Mouse (Mus musculus) left cerebral cortex, adult 18-20 months (tissue): ENCODE measurements around the gene Dhfr. TPM values are rescaled to one million over a fixed set of nuclear protein-coding genes. Genes with fewer than 3 reads are reported as not detected.

ENCODE experiments used
- DNase-seq, 2 experiments: peaks; one replicate each; pipeline ENCODE4 v3.0.0; 2021 to 2022; ENCODE audit warnings: low spot score in 2 of 2, mixed read lengths in 1 of 2
- long read RNA-seq, 2 experiments: library from polyadenylated mRNA; stranded (forward); transcript quantifications; one replicate each; pipeline ENCODE4 v2.0.0; 2021
- total RNA-seq, 2 experiments: library from RNA; stranded (reverse); gene quantifications; 2 replicates each; pipeline ENCODE4 v1.2.3; 2021

Gene Dhfr
- total RNA-seq: 1 to 10 TPM; 1.3 to 1.5 TPM
- long read RNA-seq, experiment 1, full-length matches to known transcripts: 3 of 3 reads
- long read RNA-seq, experiment 1, partial matches to known transcripts: 0 of 3 reads
- long read RNA-seq, experiment 1, other reads (novel, unspliced or antisense): 0 of 3 reads
- long read RNA-seq, experiment 2, full-length matches to known transcripts: 7 of 10 reads
- long read RNA-seq, experiment 2, partial matches to known transcripts: 3 of 10 reads
- long read RNA-seq, experiment 2, other reads (novel, unspliced or antisense): 0 of 10 reads

DNA sequence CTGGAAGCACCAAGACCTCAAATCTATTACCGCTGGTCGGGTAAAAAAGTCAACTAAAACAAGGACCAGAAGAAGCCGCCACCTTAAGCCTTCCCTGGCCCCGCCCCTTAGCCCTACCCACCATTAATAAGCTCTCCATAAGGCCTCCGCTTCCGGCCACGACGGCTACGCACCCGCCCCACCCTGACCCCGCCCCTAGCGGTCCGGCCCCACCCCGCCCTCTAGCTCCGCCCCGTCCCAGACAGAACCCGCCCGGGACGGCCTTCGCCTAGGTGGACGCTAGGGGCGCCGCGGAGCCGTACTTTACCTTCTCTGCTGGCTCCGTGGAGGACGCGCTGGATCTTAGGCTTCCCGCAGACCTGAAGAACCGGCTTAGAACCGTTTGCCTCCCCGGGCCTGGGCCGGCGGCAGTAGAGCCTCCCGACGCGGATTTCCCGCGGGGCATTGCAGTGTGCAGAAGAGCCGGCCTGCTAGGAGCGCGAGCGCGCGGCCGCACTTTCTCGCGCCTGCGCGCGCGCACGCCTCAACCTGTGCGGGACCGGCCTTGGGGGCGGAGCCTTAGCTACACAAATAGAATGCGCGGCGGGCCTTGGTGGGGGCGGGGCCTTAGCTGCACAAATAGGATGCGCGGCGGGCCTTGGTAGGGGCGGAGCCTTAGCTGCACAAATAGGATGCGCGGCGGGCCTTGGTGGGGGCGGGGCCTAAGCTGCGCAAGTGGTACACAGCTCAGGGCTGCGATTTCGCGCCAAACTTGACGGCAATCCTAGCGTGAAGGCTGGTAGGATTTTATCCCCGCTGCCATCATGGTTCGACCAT is at the start of gene Dhfr, which contains the start of gene Msh3:
Gene Dhfr, plus strand, starts transcription at position 271 of the 816 bp plus-strand sequence.
Gene Msh3, minus strand, starts transcription at position 548 of the 816 bp plus-strand sequence.
- DNase-seq: peak; percentile 95 to 96

DNA sequence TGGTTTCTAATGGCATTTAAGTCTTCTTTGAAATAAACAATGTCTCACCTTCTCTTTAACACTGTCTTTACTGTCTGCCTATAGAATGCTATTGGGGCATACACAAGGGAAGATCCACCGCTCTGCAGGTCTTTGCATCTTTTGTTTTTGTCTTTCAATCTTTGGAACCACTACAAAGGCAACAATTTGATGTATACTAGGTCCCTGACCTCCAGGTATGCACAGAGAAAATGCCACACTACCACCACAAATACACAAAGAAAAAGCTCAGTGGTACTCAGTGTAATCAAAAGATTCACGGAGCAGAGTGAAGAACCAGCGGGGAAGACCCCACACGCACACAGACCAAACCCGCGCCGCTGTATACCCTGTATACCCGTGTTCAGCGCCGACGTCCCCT is 48.8 kb upstream of the Dhfr start, which contains the start of gene Gm20379:
Gene Gm20379, plus strand, starts transcription at position 301 of the 400 bp plus-strand sequence.
- DNase-seq: no peak

DNA sequence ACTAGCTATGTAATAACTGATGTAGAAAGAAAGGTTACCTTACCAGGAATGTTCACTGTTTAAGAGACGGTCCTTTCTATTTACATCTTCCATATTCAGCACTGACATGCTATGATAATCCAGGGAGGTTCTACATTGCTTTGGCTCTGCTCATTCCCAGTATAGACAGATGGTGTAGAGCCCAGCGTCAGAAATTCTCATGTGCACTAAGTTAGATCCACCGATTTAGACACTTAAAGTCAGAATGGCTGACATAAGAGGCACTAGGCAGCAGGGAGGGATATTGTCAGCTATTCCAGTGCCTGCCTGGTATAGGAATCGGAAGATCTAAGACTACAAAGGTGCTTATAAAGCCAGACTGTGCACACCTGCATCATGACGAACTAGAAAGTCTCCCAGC is 39.9 kb upstream of the Dhfr start:
- DNase-seq: no peak

DNA sequence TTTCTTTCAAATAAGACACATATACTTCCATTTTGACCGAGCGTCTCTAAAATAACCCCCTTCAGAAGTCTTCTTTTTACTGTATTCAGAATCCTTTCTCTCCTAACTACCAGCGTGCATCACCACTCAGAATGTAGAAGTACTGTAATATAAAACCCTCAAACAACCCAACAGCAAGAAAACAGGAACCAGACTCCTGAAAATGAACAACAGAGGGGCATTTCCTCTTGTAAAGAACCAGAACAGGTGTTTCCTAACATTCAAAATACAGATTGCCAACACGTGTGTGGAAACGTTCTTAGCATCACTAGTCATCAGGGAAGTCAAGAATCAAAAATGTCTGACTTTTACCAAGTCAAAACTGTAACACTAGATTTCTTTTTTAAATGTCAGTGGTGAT is 33.8 kb upstream of the Dhfr start:
- DNase-seq: no peak

DNA sequence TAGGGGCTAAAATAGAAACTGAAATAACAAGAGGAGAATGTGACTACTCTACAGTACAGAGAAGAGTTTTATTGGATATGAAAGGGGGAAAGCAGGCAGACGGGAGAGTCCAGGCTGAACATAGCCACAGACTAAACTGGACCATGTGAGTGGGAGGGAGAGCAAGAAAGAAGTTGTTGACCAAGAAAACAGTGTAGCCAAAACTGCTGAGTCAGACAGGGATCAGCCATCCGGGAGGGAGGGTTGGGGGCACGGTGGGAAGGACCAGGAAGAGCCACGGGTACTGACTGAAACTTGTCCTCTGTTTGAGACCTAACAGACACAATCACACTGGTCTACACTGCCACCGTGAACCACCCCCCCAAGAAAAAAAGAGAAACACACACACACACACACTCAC is 28.5 kb upstream of the Dhfr start:
- DNase-seq: no peak

DNA sequence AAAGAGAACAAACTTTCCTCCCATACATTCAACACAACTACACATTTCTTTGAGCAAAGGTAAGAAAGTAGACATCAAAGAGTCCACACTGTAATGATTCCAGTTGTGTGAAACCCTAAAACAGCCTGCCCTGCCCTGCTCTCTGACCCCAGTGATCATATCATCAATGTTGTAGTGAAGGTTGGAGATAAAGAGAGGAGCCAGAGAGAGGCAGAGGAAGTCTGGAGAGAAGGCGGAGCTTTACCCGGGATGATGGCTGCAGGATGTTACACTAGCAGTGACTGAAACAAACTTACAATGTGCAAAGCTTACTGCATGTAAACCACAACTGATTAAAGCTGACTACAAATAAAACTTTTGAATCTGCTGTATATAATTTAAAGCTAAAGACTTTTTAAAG is 26.5 kb upstream of the Dhfr start:
- DNase-seq: no peak

DNA sequence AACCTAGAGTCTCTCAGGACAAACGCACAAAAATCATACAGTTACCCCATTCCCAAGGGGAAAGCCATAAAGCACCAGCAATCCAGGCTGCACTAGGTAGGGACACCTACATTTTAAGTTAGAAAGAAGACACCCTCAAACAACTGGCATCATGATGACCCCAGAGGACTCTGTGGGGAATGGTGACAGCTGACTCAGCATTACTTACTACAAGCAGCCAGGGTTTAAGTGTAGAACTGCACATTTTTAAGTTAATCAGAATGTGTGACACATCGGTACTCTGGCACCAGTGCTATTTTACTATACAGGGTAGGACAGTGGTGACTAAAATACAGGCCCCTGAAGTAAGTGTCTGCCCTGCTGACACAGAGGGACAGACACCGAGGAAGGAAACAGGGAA is 23.9 kb upstream of the Dhfr start:
- DNase-seq: no peak

DNA sequence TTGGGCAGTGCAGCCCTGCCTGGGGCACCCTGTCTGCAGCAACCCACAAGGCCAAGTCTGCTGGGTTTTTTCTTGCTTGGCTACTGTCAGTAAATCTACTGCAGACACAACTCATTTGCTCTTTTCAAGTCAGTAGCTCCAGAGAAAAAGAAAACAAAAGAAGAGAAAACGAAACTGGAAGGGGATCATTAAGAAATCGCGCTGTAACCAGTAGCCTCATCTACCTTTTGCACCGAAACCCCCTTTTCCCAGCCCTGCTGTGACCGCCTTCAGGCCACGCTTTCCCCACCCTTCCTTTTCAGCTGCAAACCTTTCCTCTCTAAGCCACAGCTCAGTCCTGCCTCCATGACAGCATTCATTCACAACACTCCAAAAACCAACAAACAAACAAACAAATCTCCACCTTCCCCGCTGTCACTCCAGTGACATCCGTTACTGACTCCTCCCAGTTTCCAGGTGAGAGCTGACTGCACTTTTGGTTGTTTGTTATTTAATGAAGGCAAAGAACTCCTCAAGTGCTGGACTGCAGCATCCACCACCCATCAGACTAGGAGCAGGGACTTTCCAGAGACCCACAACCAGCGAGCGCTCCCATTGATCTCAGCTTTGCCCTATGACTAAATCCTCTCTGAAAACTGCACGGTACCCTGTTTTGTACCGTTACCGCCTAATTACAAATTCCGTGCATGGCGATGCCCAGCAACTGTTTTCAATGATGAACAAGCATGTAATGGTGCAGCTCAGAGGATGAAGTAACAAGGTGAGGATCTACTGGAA is 22.2 kb upstream of the Dhfr start:
- no peak for DNase-seq

DNA sequence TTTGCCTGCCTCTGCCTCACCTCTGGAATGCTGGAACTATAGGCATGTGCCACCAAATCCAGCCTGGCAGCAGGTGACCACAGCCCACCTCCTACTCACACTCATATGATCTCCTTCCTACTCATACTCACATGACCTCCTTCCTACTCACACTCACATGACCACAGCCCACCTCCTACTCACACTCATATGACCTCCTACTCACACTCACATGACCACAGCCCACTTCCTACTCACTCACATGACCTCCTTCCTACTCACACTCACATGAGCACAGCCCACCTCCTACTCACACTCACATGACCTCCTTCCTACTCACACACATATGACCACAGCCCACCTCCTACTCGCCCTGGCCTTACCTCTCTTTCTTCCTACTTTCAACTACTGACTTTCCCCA is 17.7 kb upstream of the Dhfr start:
- no peak for DNase-seq

DNA sequence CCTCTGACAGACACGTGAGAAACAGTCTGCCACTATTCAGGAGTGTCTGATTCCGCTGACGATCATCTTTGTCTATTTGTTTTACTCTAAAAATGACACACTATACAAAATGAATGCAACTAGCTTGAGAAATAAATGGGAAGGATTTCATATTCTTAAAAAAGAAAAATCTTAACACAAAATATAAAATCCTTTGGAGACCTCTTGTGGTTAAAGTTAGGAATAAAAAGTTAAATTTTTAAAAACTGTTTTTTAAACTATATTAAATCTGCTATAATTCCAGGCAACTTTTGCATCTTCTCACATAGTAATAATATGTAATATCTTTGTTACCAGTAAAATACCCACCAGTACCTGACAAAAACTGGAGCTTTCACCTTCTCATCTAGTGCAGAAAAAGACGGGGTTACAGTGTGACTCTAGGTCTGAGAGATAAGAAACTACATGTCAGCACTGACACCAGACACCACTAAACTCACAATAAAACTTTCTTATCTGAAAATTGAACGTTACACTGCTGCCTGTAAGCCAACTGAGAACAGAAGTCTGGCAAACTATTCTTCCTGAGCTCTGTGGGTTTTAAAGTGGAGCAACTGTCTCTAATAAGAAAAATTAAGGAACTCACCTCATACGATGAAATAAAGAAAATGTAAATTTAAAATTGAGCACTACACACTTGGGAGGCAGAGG is 16.6 kb upstream of the Dhfr start:
- no peak for DNase-seq

DNA sequence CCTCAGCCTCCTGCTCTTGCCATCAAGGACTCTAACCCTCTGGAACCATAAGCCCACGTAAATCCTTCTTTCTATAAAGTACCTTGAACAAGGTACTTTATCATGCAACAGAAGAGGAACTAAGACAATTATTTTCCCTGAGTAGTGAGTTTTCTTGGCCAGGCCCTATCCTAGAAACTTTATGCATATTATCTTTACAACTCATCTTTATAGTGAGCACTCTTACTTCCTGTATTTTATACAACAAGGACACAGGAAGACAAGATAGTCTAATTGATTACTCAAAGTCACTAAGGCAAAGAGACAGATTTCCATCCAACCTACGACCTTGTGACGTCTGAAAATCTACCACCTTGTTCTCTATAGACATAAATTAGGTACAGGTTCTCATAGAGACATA is 14.7 kb upstream of the Dhfr start:
- DNase-seq: no peak

DNA sequence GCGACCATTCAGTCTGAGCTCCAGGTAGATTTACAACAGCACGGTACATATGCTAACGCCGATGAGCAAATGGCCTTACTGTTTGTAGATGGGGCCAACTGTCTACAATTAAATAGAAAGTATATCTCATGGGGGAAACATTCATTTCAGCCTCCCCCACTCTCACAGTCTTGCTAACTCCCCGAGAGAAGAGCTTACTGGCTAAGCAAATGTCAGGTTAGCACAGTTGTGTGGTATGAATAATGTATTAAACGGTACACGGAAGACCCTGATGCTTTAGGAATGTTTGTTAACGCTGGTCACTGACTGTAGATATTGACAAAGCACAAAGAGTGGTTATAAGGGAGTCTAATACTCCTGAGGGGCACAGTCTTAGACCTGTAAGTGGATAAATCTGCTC is 10.5 kb upstream of the Dhfr start:
- no peak for DNase-seq

DNA sequence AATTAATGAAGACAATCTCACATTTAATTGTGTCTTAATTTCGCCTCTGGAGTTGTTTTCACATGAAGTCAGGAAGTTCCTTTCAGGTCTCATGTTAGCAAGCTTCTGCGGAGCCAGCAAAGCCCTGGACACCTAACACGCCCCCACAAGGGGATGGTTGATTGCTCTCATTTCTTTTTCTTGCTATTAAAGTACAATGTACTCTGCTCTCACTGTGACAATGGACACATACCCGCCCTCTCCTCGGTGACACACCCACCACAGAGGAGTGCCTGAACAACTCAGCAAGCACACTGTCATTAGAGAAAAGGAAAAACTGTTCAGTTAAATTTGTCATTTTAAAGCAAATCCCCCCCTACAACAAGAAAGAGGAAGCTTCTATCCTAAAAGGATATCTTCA is 8.2 kb upstream of the Dhfr start:
- no peak for DNase-seq

DNA sequence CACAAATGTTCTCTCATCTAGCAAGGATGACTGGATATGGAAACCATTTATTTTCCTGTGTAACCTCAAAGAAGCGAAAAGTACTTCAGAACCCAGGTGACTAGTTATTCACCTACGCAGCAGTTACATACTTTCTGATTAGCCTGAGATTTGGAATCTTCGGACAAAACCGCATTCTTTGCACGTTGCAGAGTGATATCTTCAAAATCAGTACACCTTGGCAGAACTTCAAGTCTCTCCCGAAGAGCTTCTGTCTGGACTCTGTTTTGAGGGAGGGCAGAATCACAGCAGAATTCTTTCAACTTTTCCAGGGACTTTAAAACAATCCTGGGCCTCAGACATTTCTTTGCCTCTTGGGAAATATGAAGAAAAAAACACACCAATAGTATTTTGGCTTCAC is 3.4 kb upstream of the Dhfr start:
- no peak for DNase-seq

DNA sequence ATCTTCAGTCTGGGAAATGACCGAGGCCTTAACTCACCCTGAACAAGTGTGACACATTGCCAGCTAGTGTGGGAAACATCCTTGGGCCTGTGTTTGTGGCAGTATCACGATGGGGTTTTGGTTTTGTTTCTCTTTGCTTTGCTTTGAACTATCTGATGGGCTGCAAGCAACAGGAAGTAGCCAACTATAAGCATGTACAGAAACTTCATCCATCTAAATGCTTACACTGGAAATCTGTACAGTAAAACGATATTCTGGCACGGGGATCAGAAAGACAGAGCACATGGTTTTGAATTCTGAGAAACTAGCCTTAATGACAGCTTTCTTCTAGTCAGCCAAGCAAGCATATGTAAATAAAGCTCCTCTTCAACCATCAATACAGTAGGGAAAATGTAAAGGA is 570 bp upstream of the Dhfr start:
- DNase-seq: no peak

DNA sequence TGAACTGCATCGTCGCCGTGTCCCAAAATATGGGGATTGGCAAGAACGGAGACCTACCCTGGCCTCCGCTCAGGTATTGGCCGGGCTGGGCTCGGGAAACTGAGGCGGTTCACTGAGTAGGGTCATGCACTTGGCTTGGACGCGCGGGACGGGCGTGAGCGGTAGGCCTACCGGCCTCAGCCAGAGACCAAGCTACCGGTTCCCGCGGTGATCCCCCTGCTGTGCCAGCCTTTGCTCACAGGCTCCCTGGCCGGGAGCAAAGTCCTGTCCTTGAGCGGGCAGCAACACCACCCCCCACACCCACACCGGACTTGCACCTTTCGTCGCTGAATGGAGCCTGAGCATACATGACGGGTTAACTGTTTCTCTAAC is 732 bp downstream of the Dhfr start:
- DNase-seq: no peak

DNA sequence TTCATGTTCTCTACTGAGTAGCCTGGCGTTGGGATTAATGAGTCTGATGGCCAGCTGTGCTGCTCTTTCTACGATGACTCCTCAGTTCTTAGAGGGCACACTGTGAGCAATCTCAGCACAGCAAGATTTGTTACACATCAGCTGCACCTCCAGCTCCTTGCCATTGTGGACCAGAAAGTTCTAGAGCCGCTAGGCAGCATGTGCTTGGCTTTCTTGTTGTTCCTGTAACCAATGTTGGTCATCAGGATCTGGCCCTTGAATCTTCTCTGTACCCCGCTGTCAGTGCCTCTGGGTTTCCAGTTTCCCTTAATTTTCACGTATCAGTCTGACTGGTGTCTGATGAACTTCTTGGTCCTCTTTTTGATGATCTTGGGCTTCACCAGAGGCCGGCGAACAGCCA is 1.9 kb downstream of the Dhfr start:
- no peak for DNase-seq

DNA sequence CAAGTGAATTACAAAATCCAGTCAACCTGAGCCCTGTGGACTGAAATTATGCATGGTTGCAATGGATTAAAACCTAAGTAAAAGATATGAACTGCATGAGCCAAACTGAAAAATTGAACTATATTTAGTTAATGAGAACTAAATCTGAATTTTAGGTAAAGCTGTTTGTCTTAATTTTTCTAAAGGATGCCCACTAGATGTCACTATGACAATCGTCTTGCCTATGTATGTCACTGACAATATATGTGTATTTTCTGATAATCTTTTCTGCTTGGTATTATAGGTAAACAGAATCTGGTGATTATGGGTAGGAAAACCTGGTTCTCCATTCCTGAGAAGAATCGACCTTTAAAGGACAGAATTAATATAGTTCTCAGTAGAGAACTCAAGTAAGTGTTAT is 3.1 kb downstream of the Dhfr start:
- no peak for DNase-seq

DNA sequence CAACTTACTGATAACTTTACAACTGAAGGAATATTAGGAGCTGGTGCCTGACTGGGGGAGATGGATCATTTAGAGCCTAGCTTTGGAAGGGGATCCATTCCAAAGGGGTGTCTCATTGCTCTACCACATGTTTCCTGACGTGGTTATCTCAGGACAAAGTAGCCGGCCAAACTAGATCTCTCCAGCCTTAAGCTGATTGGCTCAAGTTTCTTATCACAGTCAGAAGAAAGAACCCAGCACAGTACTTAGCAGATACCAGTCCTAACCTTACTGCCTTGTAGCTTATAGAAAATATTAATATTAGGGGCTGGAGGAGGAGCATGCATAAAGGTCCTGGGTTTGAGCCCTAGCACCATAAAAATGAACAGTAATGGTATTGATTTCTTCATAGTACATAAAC is 7.1 kb downstream of the Dhfr start:
- DNase-seq: no peak

DNA sequence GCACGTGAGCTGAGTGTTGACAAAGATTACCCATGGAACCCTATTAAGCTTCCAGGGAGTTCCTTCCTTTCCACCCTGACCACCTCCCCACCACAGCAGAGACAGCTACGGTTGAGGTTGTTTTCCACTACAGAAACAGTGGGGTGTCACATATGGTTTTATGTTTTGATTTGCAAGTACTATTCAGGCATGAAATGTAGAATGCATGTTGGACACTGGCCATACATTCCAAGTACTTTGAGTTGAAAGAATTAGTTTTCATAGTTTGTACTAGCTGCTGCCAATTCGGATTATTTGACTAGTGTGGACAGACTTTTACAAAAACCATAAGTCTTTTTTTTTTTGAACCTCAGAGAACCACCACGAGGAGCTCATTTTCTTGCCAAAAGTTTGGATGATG is 10.8 kb downstream of the Dhfr start:
- no peak for DNase-seq

DNA sequence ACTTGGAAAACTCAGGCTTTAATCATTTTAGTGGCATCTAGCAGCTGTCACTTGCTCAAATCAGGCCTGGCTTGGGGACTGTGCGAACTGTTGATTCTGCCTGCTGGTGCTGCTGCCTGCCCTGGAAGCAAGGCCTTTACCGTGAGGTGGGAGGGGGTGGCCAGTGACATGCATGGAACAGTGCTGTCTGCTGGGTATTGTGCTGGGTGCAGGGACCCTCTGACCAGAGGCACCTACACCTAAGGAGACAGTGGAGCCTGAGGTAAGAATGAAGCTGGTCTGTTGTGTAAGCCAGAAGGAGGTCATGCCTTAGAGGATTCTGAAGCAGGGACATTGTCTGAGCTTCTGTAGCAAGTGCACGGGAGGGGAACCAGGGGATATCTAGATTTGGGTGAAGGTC is 16.3 kb downstream of the Dhfr start:
- DNase-seq: no peak
